In the genomic region with DNA sequence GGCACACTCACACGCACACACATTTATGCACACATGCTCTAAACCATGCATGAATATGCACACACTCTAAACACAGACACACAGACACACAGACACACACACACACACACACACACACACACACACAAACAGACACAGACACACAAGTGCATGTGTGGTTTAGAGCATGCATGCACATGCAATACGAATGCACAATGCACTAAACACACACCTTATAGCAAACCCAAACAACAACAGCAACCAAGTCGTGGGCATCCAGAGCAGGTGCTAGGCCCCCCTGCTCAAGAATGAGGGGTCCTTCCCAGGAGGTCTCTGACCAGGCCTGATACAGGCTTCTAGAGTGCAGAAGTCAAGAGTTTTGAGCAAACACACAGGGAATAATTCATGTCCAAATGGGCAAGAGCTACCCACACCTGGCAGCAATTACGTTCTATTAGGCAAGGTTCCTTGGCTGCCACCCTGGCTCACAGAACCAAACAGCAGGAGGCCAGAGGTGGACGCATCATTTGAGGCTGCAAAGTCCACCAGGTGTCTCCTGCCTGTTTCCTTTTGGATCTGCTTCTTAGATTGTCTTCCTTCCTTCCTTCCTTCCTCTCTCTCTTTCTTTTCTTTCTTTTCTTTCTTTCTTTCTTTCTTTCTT, we compare ENCODE assay signal across 11 mouse cellular contexts. TPM values are rescaled to one million over a fixed set of nuclear protein-coding genes. Genes with fewer than 3 reads are reported as not detected.
"Had no signal": no experiment of that assay in that cellular context is flagged by ENCODE, and none has a peak within 500 bp of the region (broad histone marks: within the 10 kb centered on the region; RNA-seq: fewer than 3 reads in every experiment).

No protein-coding gene starts in this region.

- H3K27ac ChIP-seq: kidney, postnatal 0 days; limb, embryonic 13.5 days; liver, embryonic 12.5 days; midbrain, embryonic 13.5 days; neural tube, embryonic 12.5 days; stomach, postnatal 0 days had no signal

- H3K36me3 ChIP-seq: limb, embryonic 13.5 days; liver, embryonic 12.5 days; midbrain, embryonic 13.5 days; neural tube, embryonic 12.5 days had no signal

- DNase-seq: kidney, adult 8-10 months; layer of hippocampus, adult 9-11 months; thymus, adult 18-20 months had no signal

- H3K4me2 ChIP-seq: limb, embryonic 13.5 days; liver, embryonic 12.5 days; lung, embryonic 14.5 days; midbrain, embryonic 13.5 days; neural tube, embryonic 12.5 days had no signal

- H3K9me3 ChIP-seq: limb, embryonic 13.5 days; liver, embryonic 12.5 days; midbrain, embryonic 13.5 days; neural tube, embryonic 12.5 days had no signal

- H3K4me3 ChIP-seq: limb, embryonic 13.5 days; liver, embryonic 12.5 days; midbrain, embryonic 13.5 days; neural tube, embryonic 12.5 days had no signal

- ATAC-seq: liver, embryonic 12.5 days; midbrain, embryonic 13.5 days had no signal

- H3K9ac ChIP-seq: limb, embryonic 13.5 days; liver, embryonic 12.5 days; lung, embryonic 14.5 days; midbrain, embryonic 13.5 days; neural tube, embryonic 12.5 days had no signal

- H3K4me1 ChIP-seq: liver, embryonic 12.5 days had no signal

RNA-seq across cellular contexts. Expression of a gene that starts 39.2 kb away (rescaled TPM):
- total RNA-seq: megakaryocyte-erythroid progenitor cell, adult 5-6 weeks had no signal
